Mouse (Mus musculus): ENCODE results near the gene Rhbdl1.

The Rhbdl1 gene

GRCm38 (mm10) chr17:25791320-25791842 is 45.7 kb downstream of the Rhbdl1 start:
- no peak for DNase-seq

- no peak for DNase-seq
Observed at GRCm38 (mm10) chr17:25786781-25787504, 50.2 kb downstream of the Rhbdl1 start.

GRCm38 (mm10) chr17:25786280-25786679 is 50.8 kb downstream of the Rhbdl1 start, which contains the start of gene Ccdc78:
Gene Ccdc78, plus strand, starts transcription at chr17:25786580.
- DNase-seq, result no peak

- DNase-seq, result peak; percentile 98
Observed at GRCm38 (mm10) chr17:25785281-25785745, 51.8 kb downstream of the Rhbdl1 start, which contains the start of gene Haghl. Gene Haghl, minus strand, starts transcription at chr17:25785673.
